Mouse (Mus musculus) liver, embryonic 12.5 days (tissue): ENCODE measurements at regions not wholly inside any gene's neighbourhood (a gene's known extent, or its start where the extent isn't known, plus 50 kb on each side); places are given as distances from the start of the nearest gene placed in this dataset.

Source experiments
- ATAC-seq: fragments of 200-750 bp; cut with Nextera tagmentation; 2 replicates; pipeline ENCODE4 v1.8.0; 2017; ENCODE audit warnings: moderate number of reproducible peaks, mild to moderate bottlenecking, moderate library complexity
- H3K27ac ChIP-seq: fragments of 300-500 bp; sonication (generic); 2 replicates; pipeline ENCODE4 v1.5.1; 2016; ENCODE audit warnings: mild to moderate bottlenecking
- H3K27me3 ChIP-seq: fragments of 300-500 bp; sonication (generic); replicated peaks from 2 replicates; pipeline ENCODE4 v1.6.1; 2016; ENCODE audit warnings: mild to moderate bottlenecking, moderate library complexity
- H3K36me3 ChIP-seq: fragments of 300-500 bp; sonication (generic); 2 replicates; pipeline ENCODE4 v1.6.1; 2016; ENCODE audit warnings: mild to moderate bottlenecking, moderate library complexity
- H3K4me1 ChIP-seq: fragments of 300-500 bp; sonication (generic); 2 replicates; pipeline ENCODE4 v1.6.1; 2016
- H3K4me2 ChIP-seq: fragments of 300-500 bp; sonication (generic); 2 replicates; pipeline ENCODE4 v1.6.1; 2016; ENCODE audit warnings: mild to moderate bottlenecking, moderate library complexity
- H3K4me3 ChIP-seq: fragments of 300-500 bp; sonication (generic); 2 replicates; pipeline ENCODE4 v1.5.1; 2016; ENCODE audit warnings: mild to moderate bottlenecking, moderate library complexity
- H3K9ac ChIP-seq: fragments of 300-500 bp; sonication (generic); 2 replicates; pipeline ENCODE4 v1.6.1; 2016; ENCODE audit warnings: mild to moderate bottlenecking, moderate library complexity
- H3K9me3 ChIP-seq: fragments of 300-500 bp; sonication (generic); replicated peaks from 2 replicates; pipeline ENCODE4 v1.6.1; 2016; ENCODE audit warnings: mild to moderate bottlenecking, moderate library complexity
- WGBS: fragments of 180-500 bp; shearing (Covaris S2); methylation state at CpG from one replicate; pipeline ENCODE4 v1.1.7; 2016; ENCODE audit not compliant: insufficient replicate concordance; 5-methylcytosine and 5-hydroxymethylcytosine counted together

- no peak overlapping the region for H3K27ac ChIP-seq
- H3K4me3 ChIP-seq = no peak overlapping the region
- no peak for ATAC-seq
- peaks cover 11% of the 10 kb centered on the region for H3K4me1 ChIP-seq
- no peaks in the 10 kb centered on the region for H3K9me3 ChIP-seq
- H3K36me3 ChIP-seq = no peaks in the 10 kb centered on the region
- H3K9ac ChIP-seq = no peak overlapping the region
- H3K4me2 ChIP-seq = no peak overlapping the region
- no peaks in the 10 kb centered on the region; the same call in 1 of the 2 replicates for H3K27me3 ChIP-seq
- WGBS = 73% methylated on average over 7 of the region's 7 CpGs
These were observed 266.1 kb downstream of the Sox9 start for GRCm38 (mm10) chr11:113048158-113048557.

GRCm38 (mm10) chr11:113049593-113049992, 267.6 kb downstream of the Sox9 start:
- no peak overlapping the region for H3K4me3 ChIP-seq
- H3K36me3 ChIP-seq = no peaks in the 10 kb centered on the region
- ATAC-seq = no peak
- 52% methylated on average over 8 of the region's 8 CpGs for WGBS
- H3K4me2 ChIP-seq = no peak overlapping the region
- H3K27me3 ChIP-seq = no peaks in the 10 kb centered on the region; the same call in 1 of the 2 replicates
- no peak overlapping the region for H3K27ac ChIP-seq
- H3K9ac ChIP-seq = no peak overlapping the region
- H3K9me3 ChIP-seq = no peaks in the 10 kb centered on the region
- H3K4me1 ChIP-seq = peaks cover 11% of the 10 kb centered on the region

DNA sequence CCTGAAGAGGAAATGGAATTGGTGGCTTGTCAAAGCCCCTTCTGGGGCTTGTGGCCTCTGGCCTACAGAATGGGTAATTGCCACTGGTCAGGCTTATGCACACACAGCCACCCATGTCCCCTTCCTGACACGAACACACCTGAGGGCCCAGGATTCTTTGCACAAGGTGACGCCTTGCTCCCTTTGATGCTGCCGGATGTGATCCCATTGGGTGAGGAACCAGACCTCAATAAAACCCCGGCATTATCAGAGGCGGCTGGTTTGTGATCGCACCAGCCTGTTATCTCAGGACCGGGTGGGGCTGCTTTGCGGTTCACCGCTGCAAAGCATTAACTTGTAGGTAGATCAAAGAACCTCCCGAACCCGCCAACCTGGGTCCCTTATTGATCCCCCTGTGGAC, 270.5 kb downstream of the Sox9 start:
- H3K4me1 ChIP-seq = peaks cover 17% of the 10 kb centered on the region
- no peaks in the 10 kb centered on the region for H3K36me3 ChIP-seq
- H3K9ac ChIP-seq = no peak overlapping the region
- no peaks in the 10 kb centered on the region for H3K27me3 ChIP-seq
- H3K9me3 ChIP-seq = no peaks in the 10 kb centered on the region
- ATAC-seq = peak; percentile 50
- WGBS = 65% methylated on average over 11 of the region's 11 CpGs
- H3K4me2 ChIP-seq = no peak overlapping the region
- no peak overlapping the region for H3K27ac ChIP-seq
- no peak overlapping the region for H3K4me3 ChIP-seq

- no peaks in the 10 kb centered on the region for H3K27me3 ChIP-seq
- 48% methylated on average over 12 of the region's 12 CpGs for WGBS
- H3K9ac ChIP-seq = no peak overlapping the region
- H3K36me3 ChIP-seq = no peaks in the 10 kb centered on the region
- H3K4me1 ChIP-seq = peaks cover 19% of the 10 kb centered on the region
- H3K9me3 ChIP-seq = no peaks in the 10 kb centered on the region
- H3K4me3 ChIP-seq = no peak overlapping the region
- ATAC-seq = peak; percentile 76
- H3K27ac ChIP-seq = no peak overlapping the region
- no peak overlapping the region for H3K4me2 ChIP-seq
These were observed 274.1 kb downstream of the Sox9 start for GRCm38 (mm10) chr11:113056042-113056632.

- H3K4me1 ChIP-seq = peaks cover 20% of the 10 kb centered on the region
- H3K27me3 ChIP-seq = no peaks in the 10 kb centered on the region
- H3K4me2 ChIP-seq = no peak overlapping the region
- H3K9me3 ChIP-seq = no peaks in the 10 kb centered on the region
- H3K4me3 ChIP-seq = no peak overlapping the region
- no peak overlapping the region for H3K9ac ChIP-seq
- WGBS = 18% methylated on average over 5 of the region's 5 CpGs
- no peak for ATAC-seq
- H3K36me3 ChIP-seq = no peaks in the 10 kb centered on the region
- H3K27ac ChIP-seq = no peak overlapping the region
These were observed 274.8 kb downstream of the Sox9 start for GRCm38 (mm10) chr11:113056824-113057223.

- Histone ChIP-seq H3K36me3 (no peaks in the 10 kb centered on the region), H3K9me3 (no peaks in the 10 kb centered on the region), H3K4me3 (no peak overlapping the region), H3K4me2 (no peak overlapping the region), H3K27ac (no peak overlapping the region), H3K27me3 (no peaks in the 10 kb centered on the region), H3K9ac (no peak overlapping the region), H3K4me1 (0 out of 2 replicates have a peak, but pooled peaks cover 2% of the 10 kb centered on the region)
- 60% methylated on average over 4 of the region's 4 CpGs for WGBS
- no peak for ATAC-seq
These were observed 288.3 kb downstream of the Sox9 start for GRCm38 (mm10) chr11:113070365-113070764.

- H3K9ac ChIP-seq = no peak overlapping the region
- H3K9me3 ChIP-seq = 0 out of 2 replicates have a peak, but pooled peaks cover 6% of the 10 kb centered on the region
- H3K27ac ChIP-seq = no peak overlapping the region
- no peak overlapping the region for H3K4me3 ChIP-seq
- H3K4me2 ChIP-seq = no peak overlapping the region
- H3K27me3 ChIP-seq = no peaks in the 10 kb centered on the region
- ATAC-seq = no peak
- H3K36me3 ChIP-seq = no peaks in the 10 kb centered on the region
- no peaks in the 10 kb centered on the region for H3K4me1 ChIP-seq
- 61% methylated on average over 10 of the region's 10 CpGs for WGBS
These were observed 289.9 kb downstream of the Sox9 start for GRCm38 (mm10) chr11:113071942-113072341.

- Histone ChIP-seq H3K9ac (no peak overlapping the region), H3K9me3 (0 out of 2 replicates have a peak, but pooled peaks cover 6% of the 10 kb centered on the region), H3K27ac (no peak overlapping the region), H3K4me3 (no peak overlapping the region), H3K27me3 (no peaks in the 10 kb centered on the region), H3K4me2 (no peak overlapping the region), H3K4me1 (no peaks in the 10 kb centered on the region), H3K36me3 (no peaks in the 10 kb centered on the region)
- ATAC-seq = no peak
- WGBS = 76% methylated on average over 9 of the region's 9 CpGs
These were observed 292.3 kb downstream of the Sox9 start for GRCm38 (mm10) chr11:113074328-113074727.

DNA sequence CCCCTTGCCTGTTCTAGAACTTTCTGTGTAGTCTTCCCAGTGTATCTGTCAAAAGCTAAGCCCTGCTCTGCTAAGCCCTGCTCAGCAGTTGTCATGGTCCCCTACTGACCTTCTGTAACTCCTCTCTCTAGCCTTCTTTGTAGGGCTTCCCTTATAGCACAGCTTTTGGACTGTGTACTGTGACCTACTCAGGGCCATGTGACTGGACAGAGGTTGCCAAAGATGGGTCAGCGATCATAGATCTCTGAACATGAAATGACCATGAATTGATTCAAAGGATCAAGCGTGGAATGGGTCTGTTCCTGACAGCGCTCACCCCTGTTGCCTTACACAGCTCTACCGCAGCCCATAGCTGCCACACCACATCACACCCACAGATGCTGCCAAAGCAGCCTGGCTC, 294.3 kb downstream of the Sox9 start:
- H3K27me3 ChIP-seq = no peaks in the 10 kb centered on the region
- no peaks in the 10 kb centered on the region for H3K4me1 ChIP-seq
- no peaks in the 10 kb centered on the region for H3K36me3 ChIP-seq
- H3K9ac ChIP-seq = no peak overlapping the region
- H3K4me3 ChIP-seq = no peak overlapping the region
- 79% methylated on average over 4 of the region's 4 CpGs for WGBS
- no peak for ATAC-seq
- H3K9me3 ChIP-seq = 0 out of 2 replicates have a peak, but pooled peaks cover 6% of the 10 kb centered on the region
- no peak overlapping the region for H3K4me2 ChIP-seq
- no peak overlapping the region for H3K27ac ChIP-seq

DNA sequence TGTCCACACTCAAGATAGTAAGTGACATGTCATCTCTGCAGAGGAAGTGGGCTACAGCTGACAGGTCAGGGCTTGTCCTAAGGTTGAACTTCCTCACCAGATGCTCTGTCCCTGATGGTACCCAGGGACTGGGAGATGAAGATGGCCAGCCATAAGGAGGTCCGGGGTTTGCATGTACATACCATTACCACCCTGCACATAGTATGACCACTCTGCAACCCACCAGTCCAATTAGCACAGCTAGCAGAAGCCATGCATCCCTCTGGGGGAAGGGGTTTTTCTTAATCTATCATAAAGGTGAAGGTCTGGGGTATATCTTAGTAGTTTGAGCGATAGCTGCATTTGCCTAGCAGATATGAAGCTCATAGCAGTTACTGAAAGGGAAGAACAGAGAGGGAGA, 298.3 kb downstream of the Sox9 start:
- WGBS = 68% methylated on average over 2 of the region's 2 CpGs
- ATAC-seq = no peak
- Histone ChIP-seq H3K4me3 (no peak overlapping the region), H3K27ac (no peak overlapping the region), H3K36me3 (no peaks in the 10 kb centered on the region), H3K4me1 (no peaks in the 10 kb centered on the region), H3K9me3 (0 out of 2 replicates have a peak, but pooled peaks cover 6% of the 10 kb centered on the region), H3K9ac (no peak overlapping the region), H3K4me2 (no peak overlapping the region), H3K27me3 (no peaks in the 10 kb centered on the region)

GRCm38 (mm10) chr11:113084442-113084841, 302.4 kb downstream of the Sox9 start:
- Histone ChIP-seq H3K27me3 (no peaks in the 10 kb centered on the region), H3K9me3 (no peaks in the 10 kb centered on the region), H3K36me3 (no peaks in the 10 kb centered on the region), H3K4me2 (no peak overlapping the region), H3K4me3 (no peak overlapping the region), H3K9ac (no peak overlapping the region), H3K4me1 (peaks cover 9% of the 10 kb centered on the region; the same call in 1 of the 2 replicates), H3K27ac (no peak overlapping the region)
- no peak for ATAC-seq
- WGBS = 74% methylated on average over 6 of the region's 6 CpGs

DNA sequence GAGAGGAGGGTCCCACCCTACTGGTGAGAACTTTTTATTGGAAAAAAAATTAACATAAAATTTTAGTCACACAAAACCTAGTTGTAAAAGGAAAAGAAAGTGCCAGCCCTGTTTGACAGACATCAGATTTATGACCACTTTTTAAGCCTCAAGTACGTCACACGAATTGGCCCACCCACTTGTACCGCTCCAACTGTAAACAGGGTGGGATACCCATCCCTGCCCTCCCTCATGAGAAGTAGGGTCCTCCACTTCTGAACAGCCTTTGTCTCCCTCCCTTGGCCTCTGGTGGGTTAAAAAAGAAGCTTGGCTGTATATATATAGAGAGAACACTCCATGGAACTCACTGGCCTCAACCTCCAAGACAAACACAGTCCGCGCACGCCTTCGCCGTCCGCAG, 303.5 kb downstream of the Sox9 start:
- Histone ChIP-seq H3K27ac (no peak overlapping the region), H3K4me2 (no peak overlapping the region), H3K9ac (no peak overlapping the region), H3K36me3 (no peaks in the 10 kb centered on the region), H3K4me3 (no peak overlapping the region), H3K9me3 (no peaks in the 10 kb centered on the region), H3K27me3 (no peaks in the 10 kb centered on the region), H3K4me1 (peaks cover 9% of the 10 kb centered on the region; the same call in 1 of the 2 replicates)
- no peak for ATAC-seq
- 79% methylated on average over 9 of the region's 9 CpGs for WGBS

DNA sequence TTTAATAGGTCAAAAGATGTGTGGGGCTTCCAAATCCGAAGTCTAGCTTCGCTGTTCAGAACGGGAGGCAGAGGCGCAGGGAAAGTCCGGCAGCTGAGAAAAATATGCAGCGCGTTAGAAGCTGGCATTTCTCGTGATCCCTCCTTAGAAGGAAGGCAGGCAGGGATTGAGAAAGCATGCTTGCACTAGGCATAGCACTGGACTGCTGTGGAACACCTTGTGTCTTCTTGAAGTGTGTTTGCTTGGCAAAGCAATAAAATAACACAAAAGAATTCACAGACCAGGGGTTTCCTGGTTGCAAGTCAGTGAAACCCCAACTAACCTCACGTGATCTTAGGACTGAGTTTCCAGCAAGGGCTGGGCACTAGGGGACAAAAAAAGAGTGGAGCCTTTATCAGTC, 305.1 kb downstream of the Sox9 start:
- H3K4me1 ChIP-seq = peaks cover 9% of the 10 kb centered on the region; the same call in 1 of the 2 replicates
- H3K9ac ChIP-seq = no peak overlapping the region
- no peaks in the 10 kb centered on the region for H3K27me3 ChIP-seq
- no peak overlapping the region for H3K4me3 ChIP-seq
- H3K4me2 ChIP-seq = 0 out of 2 replicates have a peak overlapping the region, but pooled peaks have one; percentile 8
- WGBS = 66% methylated on average over 9 of the region's 9 CpGs
- H3K9me3 ChIP-seq = no peaks in the 10 kb centered on the region
- no peak for ATAC-seq
- no peak overlapping the region for H3K27ac ChIP-seq
- H3K36me3 ChIP-seq = no peaks in the 10 kb centered on the region
